Mouse (Mus musculus) cortical plate, adult 2 months (tissue): ENCODE measurements around the gene Ppcs. TPM values are rescaled to one million over a fixed set of nuclear protein-coding genes. Genes with fewer than 3 reads are reported as not detected.
A peak's percentile ranks its signal among the peaks of the same experiment; 100 is the strongest.

ENCODE experiments used
- H3K27ac ChIP-seq: fragments of 200-500 bp; 2 replicates; pipeline ENCODE4 v1.5.1; 2012; ENCODE audit warnings: low read length, control low read depth, inconsistent platforms; ENCODE audit not compliant: insufficient read depth
- H3K4me1 ChIP-seq: fragments of 200-500 bp; 2 replicates; pipeline ENCODE4 v1.6.1; 2011; ENCODE audit warnings: low read length; ENCODE audit not compliant: control insufficient read depth, insufficient read depth
- H3K4me3 ChIP-seq: fragments of 200-500 bp; 2 replicates; pipeline ENCODE4 v1.5.1; 2011; ENCODE audit warnings: mild to moderate bottlenecking, low read length, control low read depth; ENCODE audit not compliant: insufficient read depth
- CTCF ChIP-seq: fragments of 200-500 bp; IDR thresholded peaks from 2 replicates; pipeline ENCODE4 v1.5.1; 2011; ENCODE audit warnings: mild to moderate bottlenecking, control low read depth, low read length; ENCODE audit not compliant: insufficient read depth; ENCODE audit errors: extremely low read depth
- POLR2A ChIP-seq: fragments of 200-500 bp; IDR thresholded peaks from 2 replicates; pipeline ENCODE4 v1.6.1; 2011; ENCODE audit warnings: mild to moderate bottlenecking, low read length, control low read depth; ENCODE audit not compliant: insufficient read depth; ENCODE audit errors: extremely low read depth
- polyA plus RNA-seq: library from polyadenylated mRNA; depleted of rRNA; stranded (reverse); fragments of >200 nt; gene quantifications from 2 replicates; pipeline ENCODE4 v1.2.3, GENCODE M21; 2012; rRNA removed

Gene Ppcs
- polyA plus RNA-seq, 1 experiment = 10.2 TPM

- H3K27ac ChIP-seq = no peak overlapping the region
- TF ChIP-seq CTCF (peak; percentile 22), POLR2A (no peak)
- H3K4me1 ChIP-seq = no peaks in the 10 kb centered on the region
- no peak overlapping the region for H3K4me3 ChIP-seq
Observed at GRCm38 (mm10) chr4:119390369-119390768, 31.9 kb downstream of the Ppcs start.

DNA sequence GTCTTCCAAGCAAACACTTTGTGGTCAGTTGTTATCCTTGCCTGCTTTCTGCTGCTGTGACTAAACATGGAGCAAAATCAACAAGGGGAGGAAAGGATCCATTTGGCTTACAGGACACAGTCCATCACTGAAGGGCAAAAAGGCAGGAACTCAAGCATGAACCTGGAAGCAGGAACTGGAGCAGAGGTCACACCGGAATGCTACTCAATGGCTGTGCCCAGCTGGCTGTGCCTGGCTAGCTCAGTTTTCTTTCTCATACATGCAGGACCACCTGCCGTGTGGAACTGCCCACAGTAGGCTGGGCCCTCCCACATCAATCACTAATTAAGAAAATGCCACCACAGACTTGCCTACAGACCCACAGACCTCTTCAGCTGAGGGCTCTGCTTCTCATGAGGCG lies 33.0 kb downstream of the Ppcs start:
- H3K27ac ChIP-seq = no peak overlapping the region
- TF ChIP-seq CTCF = no peak
- no peak for TF ChIP-seq POLR2A
- no peak overlapping the region for H3K4me3 ChIP-seq
- no peaks in the 10 kb centered on the region for H3K4me1 ChIP-seq

GRCm38 (mm10) chr4:119381471-119382190 lies 40.6 kb downstream of the Ppcs start:
- TF ChIP-seq CTCF (no peak), POLR2A (no peak)
- peaks cover 1% of the 10 kb centered on the region; the same call in 1 of the 2 replicates for H3K4me1 ChIP-seq
- H3K27ac ChIP-seq = no peak overlapping the region
- H3K4me3 ChIP-seq = no peak overlapping the region

DNA sequence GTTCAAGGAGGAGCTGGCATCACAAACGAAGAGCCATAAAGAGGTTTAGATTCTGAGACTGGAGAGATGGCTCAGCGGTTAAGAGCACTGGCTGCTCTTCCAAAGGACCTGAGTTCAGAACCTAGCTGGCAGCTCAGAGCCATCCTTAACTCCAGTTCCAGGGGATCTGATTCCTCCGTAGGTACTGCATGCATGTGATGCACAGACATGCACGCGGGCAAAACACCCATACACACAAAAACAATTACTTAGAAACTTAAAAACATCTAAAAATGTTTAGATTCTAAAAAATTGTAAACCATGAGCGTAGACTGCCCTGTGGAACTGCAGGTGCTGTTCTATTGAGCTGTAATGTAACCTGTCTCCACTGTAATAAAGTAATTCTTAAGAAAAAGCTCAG lies 52.8 kb downstream of the Ppcs start:
- Histone ChIP-seq H3K4me1 (no peaks in the 10 kb centered on the region), H3K27ac (no peak overlapping the region), H3K4me3 (no peak overlapping the region)
- TF ChIP-seq POLR2A = no peak
- no peak for TF ChIP-seq CTCF

Other genes with a start within 250 kb of the Ppcs start
- 8.1 and 8.8 TPM in 2 replicates for gene Zfp691, start 248.2 kb downstream of the Ppcs start, polyA plus RNA-seq
- gene Ermap, start 232.4 kb downstream of the Ppcs start, polyA plus RNA-seq = 0.55 and 0.56 TPM in 2 replicates
- 29.2 and 29.9 TPM in 2 replicates for gene Svbp, start 227.1 kb downstream of the Ppcs start, polyA plus RNA-seq
- gene Tmem269, start 204.2 kb downstream of the Ppcs start, polyA plus RNA-seq = 1.2 TPM in 2 replicates
- 13.0 TPM in 2 replicates for gene AU022252, start 189.7 kb downstream of the Ppcs start, polyA plus RNA-seq
- gene P3h1, start 189.5 kb downstream of the Ppcs start, polyA plus RNA-seq = 10.6 and 10.8 TPM in 2 replicates
- 0.32 and 0.58 TPM in 2 replicates for gene Cldn19, start 167.0 kb downstream of the Ppcs start, polyA plus RNA-seq
- 226 and 233 TPM in 2 replicates for gene Ybx1, start 127.8 kb downstream of the Ppcs start, polyA plus RNA-seq
- 21.6 and 24.5 TPM in 2 replicates for gene Ppih, start 101.9 kb downstream of the Ppcs start, polyA plus RNA-seq
- 15.1 and 15.3 TPM in 2 replicates for gene Ccdc30, start 6.9 kb downstream of the Ppcs start, polyA plus RNA-seq
- 0.32 and 0.48 TPM in 2 replicates for gene Zmynd12, start 394 bp upstream of the Ppcs start, polyA plus RNA-seq
- gene Rimkla, start 70.2 kb upstream of the Ppcs start, polyA plus RNA-seq = 8.4 and 9.0 TPM in 2 replicates
- gene Foxj3, start 114.6 kb upstream of the Ppcs start, polyA plus RNA-seq = 36.2 and 38.3 TPM in 2 replicates
- gene Frg2f1, start 117.1 kb upstream of the Ppcs start, polyA plus RNA-seq = 12.5 and 15.8 TPM in 2 replicates
- gene Guca2a, start 215.3 kb upstream of the Ppcs start, polyA plus RNA-seq = not detected in 2 replicates
- gene Guca2b, start 236.5 kb upstream of the Ppcs start, polyA plus RNA-seq = not detected in 2 replicates